Mouse (Mus musculus) myocyte (in vitro differentiated cells): ENCODE data around the gene Zdhhc19. TPM values are rescaled to one million over a fixed set of nuclear protein-coding genes. Genes with fewer than 3 reads are reported as not detected.

ENCODE experiments used
- H3K27me3 ChIP-seq: one replicate; pipeline ENCODE4 v1.6.1; 2011; ENCODE audit not compliant: control insufficient read depth, insufficient read depth, insufficient read length
- H3K36me3 ChIP-seq: one replicate; pipeline ENCODE4 v1.6.1; 2011; ENCODE audit not compliant: control insufficient read depth, insufficient read depth
- H3K4me2 ChIP-seq: one replicate; pipeline ENCODE4 v1.6.1; 2011; ENCODE audit warnings: low read depth, control low read depth
- H3K4me3 ChIP-seq: one replicate; pipeline ENCODE4 v1.5.1; 2011; ENCODE audit warnings: mild to moderate bottlenecking, control low read depth, moderate library complexity
- H3K79me2 ChIP-seq: one replicate; pipeline ENCODE4 v1.6.1; 2011; ENCODE audit not compliant: control insufficient read depth, insufficient read depth
- H3ac ChIP-seq: one replicate; pipeline ENCODE4 v1.6.1; 2011; ENCODE audit not compliant: control insufficient read depth, insufficient read length
- CEBPB ChIP-seq: IDR thresholded peaks from 2 replicates; pipeline ENCODE4 v1.6.1; 2011; ENCODE audit warnings: mild to moderate bottlenecking, moderate library complexity; ENCODE audit not compliant: poor library complexity, insufficient read depth, severe bottlenecking
- E2F4 ChIP-seq: IDR thresholded peaks from one replicate; pipeline ENCODE4 v1.6.1; 2011; ENCODE audit warnings: mild to moderate bottlenecking, control low read depth, moderate library complexity; ENCODE audit not compliant: insufficient read depth
- MAX ChIP-seq: IDR thresholded peaks from one replicate; pipeline ENCODE4 v1.6.1; 2011; ENCODE audit warnings: low read depth, mild to moderate bottlenecking, control low read depth
- MYOD1 ChIP-seq, 3 experiments: IDR thresholded peaks; one replicate each; pipeline ENCODE4 v1.6.1; 2011; ENCODE audit warnings: control low read depth in 2 of 3, low read depth in 2 of 3, mild to moderate bottlenecking in 2 of 3, moderate library complexity in 1 of 3; ENCODE audit not compliant: insufficient read length in 2 of 3, control insufficient read depth in 1 of 3
- MYOG ChIP-seq, 3 experiments: IDR thresholded peaks; one replicate each; pipeline ENCODE4 v1.6.1; 2011; ENCODE audit warnings: control low read depth in 2 of 3, low read depth in 2 of 3, mild to moderate bottlenecking in 2 of 3; ENCODE audit not compliant: insufficient read length in 2 of 3, control insufficient read depth in 1 of 3, insufficient read depth in 1 of 3
- POLR2A ChIP-seq: IDR thresholded peaks from one replicate; pipeline ENCODE4 v1.6.1; 2011; ENCODE audit warnings: low read depth, mild to moderate bottlenecking, control low read depth, moderate library complexity; ENCODE audit not compliant: insufficient read length
- POLR2AphosphoS2 ChIP-seq: IDR thresholded peaks from one replicate; pipeline ENCODE4 v1.6.1; 2011; ENCODE audit warnings: low read depth, control low read depth; ENCODE audit not compliant: insufficient read length
- REST ChIP-seq: IDR thresholded peaks from one replicate; pipeline ENCODE4 v1.6.1; 2011; ENCODE audit warnings: mild to moderate bottlenecking, control low read depth, moderate library complexity; ENCODE audit not compliant: insufficient read depth, insufficient read length
- SRF ChIP-seq: IDR thresholded peaks from one replicate; pipeline ENCODE4 v1.6.1; 2011; ENCODE audit warnings: low read depth; ENCODE audit not compliant: control insufficient read depth, insufficient read length
- TCF12 ChIP-seq: IDR thresholded peaks from one replicate; pipeline ENCODE4 v1.6.1; 2011; ENCODE audit warnings: mild to moderate bottlenecking, control low read depth; ENCODE audit not compliant: poor library complexity, insufficient read depth, severe bottlenecking
- TCF3 ChIP-seq: IDR thresholded peaks from one replicate; pipeline ENCODE4 v1.6.1; 2011; ENCODE audit warnings: low read depth, control low read depth; ENCODE audit not compliant: insufficient read length
- USF1 ChIP-seq: IDR thresholded peaks from one replicate; pipeline ENCODE4 v1.6.1; 2011; ENCODE audit warnings: low read depth, mild to moderate bottlenecking, control low read depth, moderate library complexity
- polyA plus RNA-seq: library from polyadenylated mRNA; unstranded; fragments of >200 nt; fragmentation: generic; extraction: Trizol; gene quantifications from one replicate; pipeline ENCODE4 v1.2.1, GENCODE M21; 2012; ENCODE audit warnings: missing spikeins

Gene Zdhhc19
- polyA plus RNA-seq, 1 experiment: not detected

DNA sequence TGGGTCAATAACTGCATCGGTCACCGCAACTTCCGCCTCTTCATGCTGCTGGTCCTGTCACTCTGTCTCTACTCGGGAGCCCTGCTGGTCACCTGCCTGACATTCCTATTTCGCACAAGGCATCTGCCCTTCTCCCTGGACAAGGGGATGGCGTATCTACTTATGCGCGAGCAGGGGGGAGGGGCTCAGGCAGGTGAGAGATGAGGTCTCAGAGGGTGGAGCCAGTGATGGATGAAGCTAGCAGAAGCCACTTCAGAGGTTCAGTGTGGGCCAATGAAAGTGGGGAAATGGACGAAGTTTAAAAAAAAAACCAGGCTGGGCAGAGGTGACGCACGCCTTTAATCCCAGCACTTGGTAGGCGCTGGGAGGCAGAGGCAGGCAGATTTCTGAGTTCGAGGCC lies 2.9 kb downstream of the Zdhhc19 start:
- Histone ChIP-seq H3ac (no peak overlapping the region), H3K36me3 (no peaks in the 10 kb centered on the region), H3K79me2 (no peaks in the 10 kb centered on the region), H3K27me3 (no peaks in the 10 kb centered on the region), H3K4me2 (no peak overlapping the region), H3K4me3 (no peak overlapping the region)
- TF ChIP-seq E2F4 (no peak), MYOD1 (IDR thresholded peaks at IDR 0.05; ENCODE audit: control insufficient read depth in 1 of 3, insufficient read length in 2 of 3, low read depth in 2 of 3) (no peak), REST (no peak), POLR2AphosphoS2 (no peak), CEBPB (no peak), POLR2A (no peak), MAX (no peak), TCF12 (no peak), SRF (no peak), MYOG (IDR thresholded peaks at IDR 0.05; ENCODE audit: control insufficient read depth in 1 of 3, insufficient read depth in 1 of 3, insufficient read length in 2 of 3, low read depth in 2 of 3) (no peak), TCF3 (no peak), USF1 (no peak)

DNA sequence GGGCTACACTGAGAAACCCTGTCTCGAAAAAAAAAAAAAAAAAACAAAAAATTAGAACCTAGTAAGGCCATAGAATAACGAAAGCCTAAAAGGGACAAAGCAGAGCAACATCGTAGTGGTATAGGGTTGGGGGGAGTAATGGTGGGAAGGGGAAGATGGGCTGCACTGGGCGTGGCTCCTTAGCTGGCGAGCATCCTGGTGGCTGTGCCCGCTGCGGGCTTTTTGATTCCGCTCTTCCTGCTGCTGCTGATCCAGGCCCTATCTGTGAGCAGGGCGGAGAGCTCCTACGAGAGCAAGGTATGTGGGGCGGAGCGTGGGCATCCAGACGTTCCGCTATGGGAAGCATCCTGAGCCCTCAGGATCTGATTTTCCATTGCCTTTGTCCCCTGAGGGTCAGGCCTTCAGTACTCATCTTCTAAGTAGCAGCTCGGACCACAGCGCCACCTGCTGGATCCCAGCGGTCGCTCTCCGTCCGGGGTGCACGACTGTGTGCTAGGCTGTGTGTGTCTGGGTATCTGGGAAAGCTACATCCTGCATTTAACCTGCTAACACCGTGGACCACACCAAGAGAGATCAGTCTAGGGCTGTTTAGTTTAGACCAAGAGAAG lies 3.5 kb downstream of the Zdhhc19 start:
- H3K4me2 ChIP-seq: no peak overlapping the region
- TF ChIP-seq TCF12 (no peak), MYOG (IDR thresholded peaks at IDR 0.05; ENCODE audit: control insufficient read depth in 1 of 3, insufficient read depth in 1 of 3, insufficient read length in 2 of 3, low read depth in 2 of 3) (no peak)
- H3K36me3 ChIP-seq: no peaks in the 10 kb centered on the region
- H3K79me2 ChIP-seq: no peaks in the 10 kb centered on the region
- no peak overlapping the region for H3K4me3 ChIP-seq
- H3ac ChIP-seq: no peak overlapping the region
- H3K27me3 ChIP-seq: no peaks in the 10 kb centered on the region

DNA sequence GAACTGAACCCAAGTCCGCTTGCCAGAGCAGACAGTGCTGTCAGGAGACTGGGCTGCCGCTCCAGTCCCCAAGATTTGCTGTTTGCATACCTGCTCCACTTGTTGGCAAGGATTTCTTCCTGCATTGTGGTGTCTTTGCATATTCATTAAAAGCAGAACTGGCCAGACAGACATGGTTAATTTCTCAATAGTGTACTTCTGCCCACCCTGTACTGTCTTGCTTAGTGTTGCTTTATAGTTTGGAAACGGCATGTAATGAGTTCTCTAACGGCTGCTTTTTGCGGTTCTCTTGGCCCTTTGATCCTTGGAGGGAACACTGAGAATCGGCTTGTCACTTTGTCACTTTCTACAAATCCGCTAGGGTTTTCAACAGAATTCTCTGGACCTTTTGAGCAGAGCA lies 5.4 kb downstream of the Zdhhc19 start:
- Histone ChIP-seq H3K4me3 (no peak overlapping the region), H3K79me2 (no peaks in the 10 kb centered on the region), H3K4me2 (no peak overlapping the region), H3K36me3 (no peaks in the 10 kb centered on the region), H3K27me3 (peaks cover 11% of the 10 kb centered on the region), H3ac (no peak overlapping the region)
- TF ChIP-seq MYOD1 (IDR thresholded peaks at IDR 0.05; ENCODE audit: control insufficient read depth in 1 of 3, insufficient read length in 2 of 3, low read depth in 2 of 3): no peak

DNA sequence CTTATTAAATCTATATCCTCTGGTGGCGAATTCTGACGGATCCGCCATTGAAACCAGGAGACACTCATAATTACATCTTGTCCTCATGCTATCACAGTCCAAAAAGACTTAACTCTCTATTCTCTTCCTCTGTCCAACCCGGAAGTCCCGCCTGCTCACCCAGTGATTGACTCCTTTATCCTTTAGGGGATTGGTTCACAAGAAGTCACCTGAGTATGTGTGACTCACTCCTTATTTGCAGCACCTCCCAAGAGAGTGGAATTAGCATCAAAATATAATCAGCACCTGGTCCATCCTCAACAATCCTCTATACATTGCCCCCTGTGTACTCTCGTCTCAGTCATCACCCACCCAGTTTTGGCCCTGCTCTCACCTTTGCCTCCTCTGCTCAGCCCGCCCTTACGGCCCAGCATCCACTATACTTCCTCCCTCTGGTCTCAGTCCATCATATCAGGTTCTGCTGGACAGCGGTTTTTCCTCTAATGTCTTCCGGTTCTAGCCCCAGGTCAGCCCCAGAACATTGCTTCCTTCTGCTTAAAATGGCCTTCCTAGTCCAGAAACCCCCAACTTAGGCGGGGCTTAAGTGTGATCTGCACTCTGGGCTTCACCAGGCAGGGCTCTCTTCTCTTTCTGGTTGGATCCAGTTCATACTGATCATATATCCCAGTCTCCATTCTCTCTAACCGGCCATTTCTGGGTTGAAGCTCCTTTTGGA lies 6.7 kb downstream of the Zdhhc19 start:
- TF ChIP-seq MYOG (IDR thresholded peaks at IDR 0.05; ENCODE audit: control insufficient read depth in 1 of 3, insufficient read depth in 1 of 3, insufficient read length in 2 of 3, low read depth in 2 of 3): no peak
- no peak overlapping the region for H3K4me3 ChIP-seq
- no peak overlapping the region for H3ac ChIP-seq
- peaks cover 12% of the 10 kb centered on the region for H3K27me3 ChIP-seq
- H3K36me3 ChIP-seq: no peaks in the 10 kb centered on the region
- no peak overlapping the region for H3K4me2 ChIP-seq
- H3K79me2 ChIP-seq: no peaks in the 10 kb centered on the region

DNA sequence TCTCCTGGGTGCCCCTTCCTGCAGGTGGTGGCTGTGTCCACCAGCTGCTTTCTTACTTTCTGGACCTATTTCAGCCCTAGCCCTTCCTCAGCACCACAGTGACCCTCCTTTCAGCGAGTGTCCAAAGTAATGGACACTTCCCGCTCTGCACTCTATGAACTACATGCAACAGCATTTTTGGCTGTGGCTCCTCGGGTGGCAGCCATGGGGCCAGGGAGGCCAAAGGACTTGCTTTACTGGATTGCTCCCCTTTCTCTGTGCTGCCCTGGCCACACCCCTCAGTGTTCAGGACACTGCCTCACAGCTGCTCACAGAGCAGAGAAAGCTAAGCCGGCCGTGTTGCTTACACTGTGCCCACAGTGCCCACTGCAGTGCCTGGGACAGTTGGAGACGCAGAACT lies 7.6 kb downstream of the Zdhhc19 start:
- Histone ChIP-seq H3ac (no peak overlapping the region), H3K4me3 (no peak overlapping the region), H3K4me2 (no peak overlapping the region), H3K36me3 (no peaks in the 10 kb centered on the region), H3K27me3 (peaks cover 12% of the 10 kb centered on the region), H3K79me2 (no peaks in the 10 kb centered on the region)
- no peak for TF ChIP-seq E2F4
- no peak for TF ChIP-seq MYOG (IDR thresholded peaks at IDR 0.05; ENCODE audit: control insufficient read depth in 1 of 3, insufficient read depth in 1 of 3, insufficient read length in 2 of 3, low read depth in 2 of 3)
- TF ChIP-seq MAX: no peak
- no peak for TF ChIP-seq SRF
- TF ChIP-seq POLR2AphosphoS2: no peak
- TF ChIP-seq TCF12: no peak
- TF ChIP-seq POLR2A: no peak
- no peak for TF ChIP-seq TCF3
- no peak for TF ChIP-seq USF1
- no peak for TF ChIP-seq MYOD1 (IDR thresholded peaks at IDR 0.05; ENCODE audit: control insufficient read depth in 1 of 3, insufficient read length in 2 of 3, low read depth in 2 of 3)
- TF ChIP-seq CEBPB: no peak
- no peak for TF ChIP-seq REST
